Mouse (Mus musculus) megakaryocyte, embryonic 14.5 days (primary cell): ENCODE measurements around the gene Gse1.

Experiments
- FLI1 ChIP-seq: IDR thresholded peaks from 2 replicates; pipeline ENCODE4 v1.6.1; 2012; ENCODE audit warnings: low read length, inconsistent platforms, mixed read lengths
- GATA1 ChIP-seq: IDR thresholded peaks from 3 replicates; pipeline ENCODE4 v1.6.1; 2012; ENCODE audit warnings: mixed read lengths, low read length, inconsistent platforms, borderline replicate concordance

DNA sequence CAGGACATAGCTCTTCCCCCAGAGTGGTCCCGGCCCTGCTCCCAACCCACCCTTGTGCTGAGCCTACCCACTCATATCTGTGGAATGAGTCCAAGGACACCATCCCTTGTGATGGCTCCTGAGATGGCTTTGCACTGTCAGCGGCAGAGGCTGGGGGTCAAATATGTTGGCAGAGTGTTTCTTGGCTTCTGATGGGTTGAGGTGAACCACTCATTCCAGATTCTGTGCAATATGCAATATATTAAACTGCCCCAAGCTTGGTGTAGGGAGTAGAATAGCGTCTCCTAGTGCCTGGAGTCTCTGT, 323.4 kb downstream of the Gse1 start:
- TF ChIP-seq FLI1 (no peak), GATA1 (no peak)
